Mouse (Mus musculus): Measurements from ENCODE around the gene Dnah1. TPM values are rescaled to one million over a fixed set of nuclear protein-coding genes. Genes with fewer than 3 reads are reported as not detected.

Gene Dnah1
- polyA plus RNA-seq, 1 experiment from 2014 or later, result 9.1 TPM

GRCm38 (mm10) chr14:31260374-31260773, 63.3 kb downstream of the Dnah1 start:
- Histone ChIP-seq H3K36me3 (ENCODE audit: control insufficient read depth, insufficient read depth, low read length) (peaks cover 42% of the 10 kb centered on the region), H3K4me2 (ENCODE audit: low read depth, severe bottlenecking) (no peak overlapping the region), H3K27ac (replicated peaks; ENCODE audit: low read depth, low read length) (no peak overlapping the region), H3K9me3 (ENCODE audit: control insufficient read depth, low read length) (no peaks in the 10 kb centered on the region), H3K4me3 (ENCODE audit: low read depth, low read length) (no peak overlapping the region), H3K9ac (ENCODE audit: low read length) (no peak overlapping the region), H3K27me3 (ENCODE audit: control insufficient read depth, insufficient read depth, low read length) (no peaks in the 10 kb centered on the region), H3K4me1 (ENCODE audit: control insufficient read depth, insufficient read depth, low read length) (no peaks in the 10 kb centered on the region)
- 96% methylated on average over 4 of the region's 4 CpGs for WGBS
- DNase-seq (ENCODE audit: low spot score), result no peak
- no peak for ATAC-seq (ENCODE audit: insufficient number of reproducible peaks, low FRiP score, low TSS enrichment, low read depth)

- Histone ChIP-seq H3K4me3 (ENCODE audit: low read depth, low read length) (no peak overlapping the region), H3K9me3 (ENCODE audit: control insufficient read depth, low read length) (no peaks in the 10 kb centered on the region), H3K9ac (ENCODE audit: low read length) (no peak overlapping the region), H3K27me3 (ENCODE audit: control insufficient read depth, insufficient read depth, low read length) (no peaks in the 10 kb centered on the region), H3K4me2 (ENCODE audit: low read depth, severe bottlenecking) (no peak overlapping the region), H3K36me3 (ENCODE audit: control insufficient read depth, insufficient read depth, low read length) (peaks cover 52% of the 10 kb centered on the region), H3K27ac (replicated peaks; ENCODE audit: low read depth, low read length) (no peak overlapping the region), H3K4me1 (ENCODE audit: control insufficient read depth, insufficient read depth, low read length) (no peaks in the 10 kb centered on the region)
- WGBS, result 96% methylated on average over 14 of the region's 14 CpGs
- ATAC-seq (ENCODE audit: insufficient number of reproducible peaks, low FRiP score, low TSS enrichment, low read depth), result no peak
- DNase-seq (ENCODE audit: low spot score), result no peak
Observed at GRCm38 (mm10) chr14:31258476-31259050, 65.1 kb downstream of the Dnah1 start.

- Histone ChIP-seq H3K27me3 (ENCODE audit: control insufficient read depth, insufficient read depth, low read length) (no peaks in the 10 kb centered on the region), H3K36me3 (ENCODE audit: control insufficient read depth, insufficient read depth, low read length) (peaks cover 27% of the 10 kb centered on the region), H3K27ac (replicated peaks; ENCODE audit: low read depth, low read length) (no peak overlapping the region), H3K4me1 (ENCODE audit: control insufficient read depth, insufficient read depth, low read length) (0 out of 2 replicates have a peak, but pooled peaks cover 2% of the 10 kb centered on the region), H3K9me3 (ENCODE audit: control insufficient read depth, low read length) (no peaks in the 10 kb centered on the region), H3K4me2 (ENCODE audit: low read depth, severe bottlenecking) (peak overlapping the region; percentile 68), H3K4me3 (ENCODE audit: low read depth, low read length) (peak overlapping the region; percentile 98), H3K9ac (ENCODE audit: low read length) (peak overlapping the region; percentile 95)
- DNase-seq (ENCODE audit: low spot score) (no peak), ATAC-seq (ENCODE audit: insufficient number of reproducible peaks, low FRiP score, low TSS enrichment, low read depth) (no peak)
- WGBS, result 91% methylated on average over 5 of the region's 5 CpGs
Observed at GRCm38 (mm10) chr14:31252091-31252490, 71.6 kb downstream of the Dnah1 start.

GRCm38 (mm10) chr14:31251626-31252025, 72.1 kb downstream of the Dnah1 start:
- H3K36me3 ChIP-seq (ENCODE audit: control insufficient read depth, insufficient read depth, low read length), result peaks cover 24% of the 10 kb centered on the region
- H3K27ac ChIP-seq (replicated peaks; ENCODE audit: low read depth, low read length), result no peak overlapping the region; the same call in 1 of the 2 replicates
- H3K9ac ChIP-seq (ENCODE audit: low read length), result peak overlapping the region; percentile 95
- peak overlapping the region; percentile 98 for H3K4me3 ChIP-seq (ENCODE audit: low read depth, low read length)
- H3K4me2 ChIP-seq (ENCODE audit: low read depth, severe bottlenecking), result peak overlapping the region; percentile 68
- no peaks in the 10 kb centered on the region for H3K27me3 ChIP-seq (ENCODE audit: control insufficient read depth, insufficient read depth, low read length)
- 0 out of 2 replicates have a peak, but pooled peaks have one; percentile 40 for ATAC-seq (ENCODE audit: insufficient number of reproducible peaks, low FRiP score, low TSS enrichment, low read depth)
- DNase-seq (ENCODE audit: low spot score), result no peak
- H3K9me3 ChIP-seq (ENCODE audit: control insufficient read depth, low read length), result no peaks in the 10 kb centered on the region
- WGBS, result 3% methylated on average over 18 of the region's 18 CpGs
- H3K4me1 ChIP-seq (ENCODE audit: control insufficient read depth, insufficient read depth, low read length), result 0 out of 2 replicates have a peak, but pooled peaks cover 2% of the 10 kb centered on the region

- DNase-seq (ENCODE audit: low spot score) (peak; percentile 99), ATAC-seq (ENCODE audit: insufficient number of reproducible peaks, low FRiP score, low TSS enrichment, low read depth) (peak; percentile 88)
- peak within 1 kb of the TSS; percentile 95 for H3K9ac ChIP-seq (ENCODE audit: low read length)
- peaks cover 19% of the 10 kb centered on the region for H3K36me3 ChIP-seq (ENCODE audit: control insufficient read depth, insufficient read depth, low read length)
- H3K9me3 ChIP-seq (ENCODE audit: control insufficient read depth, low read length), result no peaks in the 10 kb centered on the region
- peak within 1 kb of the TSS; percentile 98 for H3K4me3 ChIP-seq (ENCODE audit: low read depth, low read length)
- H3K4me2 ChIP-seq (ENCODE audit: low read depth, severe bottlenecking), result peak within 1 kb of the TSS; percentile 68
- WGBS, result under 1% methylated on average over 64 of the region's 75 CpGs
- 0 out of 2 replicates have a peak, but pooled peaks cover 2% of the 10 kb centered on the region for H3K4me1 ChIP-seq (ENCODE audit: control insufficient read depth, insufficient read depth, low read length)
- peak within 1 kb of the TSS; percentile 84 for H3K27ac ChIP-seq (replicated peaks; ENCODE audit: low read depth, low read length)
- no peaks in the 10 kb centered on the region for H3K27me3 ChIP-seq (ENCODE audit: control insufficient read depth, insufficient read depth, low read length)
Observed at GRCm38 (mm10) chr14:31251084-31251604, 72.6 kb downstream of the Dnah1 start, which contains the start of the genes Phf7 and Bap1. Phf7 (minus strand) TSS chr14:31251317. Bap1 (plus strand) TSS chr14:31251450.

GRCm38 (mm10) chr14:31250222-31251083, 73.2 kb downstream of the Dnah1 start:
- Histone ChIP-seq H3K9me3 (ENCODE audit: control insufficient read depth, low read length) (no peaks in the 10 kb centered on the region), H3K27me3 (ENCODE audit: control insufficient read depth, insufficient read depth, low read length) (no peaks in the 10 kb centered on the region), H3K4me1 (ENCODE audit: control insufficient read depth, insufficient read depth, low read length) (0 out of 2 replicates have a peak, but pooled peaks cover 2% of the 10 kb centered on the region), H3K4me3 (ENCODE audit: low read depth, low read length) (peak overlapping the region; percentile 98), H3K9ac (ENCODE audit: low read length) (peak overlapping the region; percentile 95), H3K27ac (replicated peaks; ENCODE audit: low read depth, low read length) (peak overlapping the region; percentile 84; the same call in 1 of the 2 replicates), H3K36me3 (ENCODE audit: control insufficient read depth, insufficient read depth, low read length) (peaks cover 12% of the 10 kb centered on the region), H3K4me2 (ENCODE audit: low read depth, severe bottlenecking) (peak overlapping the region; percentile 68)
- WGBS, result 22% methylated on average over 38 of the region's 38 CpGs
- DNase-seq (ENCODE audit: low spot score), result no peak
- no peak; the same call in 1 of the 2 replicates for ATAC-seq (ENCODE audit: insufficient number of reproducible peaks, low FRiP score, low TSS enrichment, low read depth)

GRCm38 (mm10) chr14:31248396-31248795, 75.3 kb downstream of the Dnah1 start:
- Histone ChIP-seq H3K27ac (replicated peaks; ENCODE audit: low read depth, low read length) (no peak overlapping the region), H3K4me2 (ENCODE audit: low read depth, severe bottlenecking) (no peak overlapping the region), H3K36me3 (ENCODE audit: control insufficient read depth, insufficient read depth, low read length) (peaks cover under 1% of the 10 kb centered on the region; the same call in 1 of the 2 replicates), H3K9me3 (ENCODE audit: control insufficient read depth, low read length) (no peaks in the 10 kb centered on the region), H3K9ac (ENCODE audit: low read length) (no peak overlapping the region), H3K4me1 (ENCODE audit: control insufficient read depth, insufficient read depth, low read length) (0 out of 2 replicates have a peak, but pooled peaks cover 2% of the 10 kb centered on the region), H3K4me3 (ENCODE audit: low read depth, low read length) (no peak overlapping the region), H3K27me3 (ENCODE audit: control insufficient read depth, insufficient read depth, low read length) (no peaks in the 10 kb centered on the region)
- WGBS, result 92% methylated on average over 6 of the region's 6 CpGs
- ATAC-seq (ENCODE audit: insufficient number of reproducible peaks, low FRiP score, low TSS enrichment, low read depth) (no peak), DNase-seq (ENCODE audit: low spot score) (no peak)

- ATAC-seq (ENCODE audit: insufficient number of reproducible peaks, low FRiP score, low TSS enrichment, low read depth), result no peak
- H3K4me1 ChIP-seq (ENCODE audit: control insufficient read depth, insufficient read depth, low read length), result no peaks in the 10 kb centered on the region
- WGBS, result 86% methylated on average over 1 of the region's 1 CpGs
Observed at GRCm38 (mm10) chr14:31245946-31246345, 77.8 kb downstream of the Dnah1 start.

More at GRCm38 (mm10) chr14:31245946-31246345, 77.8 kb downstream of the Dnah1 start:
- no peak overlapping the region for H3K4me3 ChIP-seq (ENCODE audit: low read depth, low read length)
- no peaks in the 10 kb centered on the region for H3K9me3 ChIP-seq (ENCODE audit: control insufficient read depth, low read length)
- no peak overlapping the region for H3K27ac ChIP-seq (replicated peaks; ENCODE audit: low read depth, low read length)
- H3K27me3 ChIP-seq (ENCODE audit: control insufficient read depth, insufficient read depth, low read length), result no peaks in the 10 kb centered on the region
- H3K9ac ChIP-seq (ENCODE audit: low read length), result no peak overlapping the region
- H3K4me2 ChIP-seq (ENCODE audit: low read depth, severe bottlenecking), result no peak overlapping the region
- H3K36me3 ChIP-seq (ENCODE audit: control insufficient read depth, insufficient read depth, low read length), result no peaks in the 10 kb centered on the region
- no peak for DNase-seq (ENCODE audit: low spot score)

Data from limb, embryonic 11.5 days (tissue).